Mouse (Mus musculus) spleen, postnatal 4 days (tissue): ENCODE results near the gene Gpr18.

ENCODE experiments used
- DNase-seq, 2 experiments: peaks; one replicate each; pipeline ENCODE4 v3.0.0; 2022; ENCODE audit warnings: low spot score in 2 of 2

Gpr18 gene

GRCm38 (mm10) chr14:121915621-121916020, at the start of gene Gpr18:
Gpr18 (minus strand) TSS chr14:121915781.
- peak in 1 of 2 experiments; percentile 47 for DNase-seq

DNA sequence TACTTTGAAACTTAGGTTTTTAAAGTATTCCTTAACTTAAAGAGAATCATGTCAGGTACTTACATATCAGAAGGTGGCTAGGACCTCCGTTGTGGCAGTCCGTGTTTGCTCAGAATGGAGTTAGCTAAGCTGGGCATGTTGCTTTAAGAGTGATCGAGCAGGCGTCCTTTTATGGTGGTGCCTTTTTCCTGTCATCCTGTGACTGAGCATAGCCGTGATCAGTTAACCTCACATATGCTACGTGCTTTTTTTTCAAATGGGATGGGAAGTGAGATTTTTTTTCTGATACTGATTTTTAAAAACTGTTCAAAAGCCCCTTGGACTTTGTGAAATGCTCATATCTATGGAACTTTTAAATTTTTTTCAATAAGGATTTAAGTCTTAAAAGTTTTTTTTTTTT, 49.4 kb upstream of the Gpr18 start, which contains the start of gene Gpr183:
Gene Gpr183, minus strand, starts transcription at position 206 of the 400 bp plus-strand sequence.
- DNase-seq = no peak

GRCm38 (mm10) chr14:121963942-121964335, 48.4 kb upstream of the Gpr18 start:
- no peak for DNase-seq

- no peak for DNase-seq
These were observed 47.8 kb upstream of the Gpr18 start for GRCm38 (mm10) chr14:121963251-121963941.

DNA sequence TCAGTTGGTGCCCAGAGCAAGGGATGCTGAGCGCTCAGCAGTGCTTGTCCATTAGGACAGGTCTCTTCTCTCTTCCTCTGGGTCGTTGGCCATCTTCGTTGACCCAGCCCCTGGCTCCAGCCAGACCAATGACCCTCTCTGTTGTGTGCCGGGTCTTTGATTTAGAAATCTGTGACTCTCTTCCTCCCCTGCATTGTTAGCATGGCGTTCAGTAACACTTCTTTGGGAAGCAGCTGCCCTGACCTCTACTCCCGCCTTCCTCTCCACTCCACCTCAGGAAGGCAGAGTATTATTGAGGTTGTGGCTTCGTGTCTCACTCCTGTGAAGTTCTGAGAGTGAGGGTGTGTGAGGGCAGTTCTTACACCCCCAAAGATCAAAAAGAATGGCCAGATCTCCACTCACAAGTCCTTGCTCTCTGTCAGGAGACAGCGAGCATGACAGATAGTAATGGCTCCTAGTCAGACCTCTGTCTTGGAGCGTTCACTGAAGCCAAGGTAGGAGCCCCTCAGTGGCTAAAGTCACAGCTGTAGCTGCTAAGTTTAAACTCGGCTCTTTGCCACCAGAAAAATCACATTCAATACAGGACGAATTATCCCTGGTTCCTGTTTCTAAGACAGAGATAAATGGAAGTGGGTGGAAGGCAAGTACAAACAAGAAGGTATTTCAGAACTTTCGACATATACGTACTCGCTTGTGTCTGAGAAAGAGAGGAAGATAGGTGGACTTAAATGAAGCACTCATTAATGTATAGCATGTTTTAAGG, 46.7 kb upstream of the Gpr18 start:
- no peak for DNase-seq

DNA sequence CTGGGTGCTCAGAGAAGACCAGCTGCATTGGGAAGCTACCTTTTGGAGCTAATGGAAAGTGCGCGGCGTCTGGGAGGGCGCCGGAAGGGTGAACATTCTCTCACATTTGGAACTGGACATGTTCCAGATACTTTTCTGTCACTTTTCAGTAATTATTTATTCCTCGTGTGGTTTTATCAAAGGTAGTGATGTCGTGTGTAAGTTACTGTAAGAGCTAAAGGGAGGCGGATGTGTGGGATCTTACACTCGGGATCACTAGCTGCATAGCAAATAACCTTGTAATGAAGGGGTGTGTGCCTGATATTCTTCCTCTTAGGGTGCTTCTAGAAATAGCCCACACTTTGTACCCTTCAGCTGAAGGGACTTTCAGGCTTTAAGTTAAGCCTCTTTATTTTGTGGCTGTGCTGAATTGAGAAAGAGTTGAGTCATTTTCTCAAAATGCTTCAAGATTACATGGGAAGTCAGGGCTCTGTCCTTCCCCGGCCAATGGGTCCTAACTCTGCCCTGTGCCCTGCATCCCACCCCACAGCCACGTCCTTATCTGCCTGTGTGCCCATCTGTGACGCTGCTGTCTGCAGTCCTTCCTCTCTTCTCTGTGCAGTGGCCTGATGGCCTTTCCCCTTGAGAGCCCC, 46.0 kb upstream of the Gpr18 start:
- no peak for DNase-seq

- no peak for DNase-seq
These were observed 45.4 kb upstream of the Gpr18 start for GRCm38 (mm10) chr14:121960997-121961396.

GRCm38 (mm10) chr14:121960531-121960930, 45.0 kb upstream of the Gpr18 start:
- DNase-seq = no peak

DNA sequence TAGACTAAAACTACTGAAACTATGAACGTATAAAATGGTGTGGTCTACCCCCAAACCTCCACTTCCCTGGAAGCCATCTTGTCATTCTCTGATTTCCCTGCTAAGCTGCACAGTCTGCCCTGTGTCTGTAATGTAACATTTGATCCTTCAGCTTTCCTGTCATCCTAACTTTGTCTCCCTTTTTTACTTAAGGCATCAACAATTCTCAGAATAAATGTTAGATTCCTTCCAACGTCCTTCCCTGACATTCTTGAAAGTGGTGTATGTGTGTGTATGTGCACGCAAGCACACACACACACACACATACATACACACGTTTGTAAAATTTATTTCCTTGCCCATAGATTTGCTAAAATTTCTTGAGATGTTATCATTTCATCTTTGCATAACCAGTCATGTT, 44.5 kb upstream of the Gpr18 start:
- no peak for DNase-seq

- no peak for DNase-seq
These were observed 44.0 kb upstream of the Gpr18 start for GRCm38 (mm10) chr14:121959538-121959980.

DNA sequence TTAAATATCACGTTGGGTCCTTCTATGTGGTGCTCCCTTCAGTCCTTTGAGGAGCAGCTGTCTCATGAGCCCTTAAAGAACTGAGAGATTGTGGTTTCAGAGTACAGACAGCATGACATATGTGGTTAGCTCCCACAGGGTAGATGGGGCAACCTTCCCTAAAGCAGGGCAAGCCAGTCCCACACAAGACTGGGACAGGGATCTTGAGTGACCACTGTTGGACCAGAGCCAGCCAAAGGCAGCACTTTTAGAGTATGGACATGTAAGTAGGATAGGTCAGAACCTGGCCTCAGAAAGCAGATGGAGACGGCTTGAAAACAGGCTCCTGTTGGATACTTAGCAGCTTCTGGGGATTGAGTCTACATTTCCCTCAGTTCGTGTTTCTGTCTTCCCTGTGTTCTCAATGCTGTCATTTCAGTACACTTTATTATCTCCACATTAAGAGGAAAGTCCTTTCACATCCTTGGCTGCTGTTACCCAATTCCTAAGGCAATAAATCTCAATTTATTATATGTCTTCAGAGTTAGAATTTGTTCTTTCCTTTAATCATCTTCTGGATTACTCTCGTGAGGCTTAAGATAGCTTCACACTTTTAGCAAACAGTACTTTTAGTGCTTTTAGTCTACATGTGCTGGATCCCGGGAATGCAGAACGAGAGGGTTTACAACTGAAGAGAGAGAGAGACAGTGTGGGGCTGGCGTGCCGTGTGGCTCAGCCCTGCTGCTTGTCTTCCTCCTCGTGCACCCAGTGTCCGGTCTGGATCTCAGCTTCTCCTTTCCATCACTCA, 43.4 kb upstream of the Gpr18 start:
- no peak for DNase-seq

- no peak for DNase-seq
These were observed 42.6 kb upstream of the Gpr18 start for GRCm38 (mm10) chr14:121958041-121958750.

DNA sequence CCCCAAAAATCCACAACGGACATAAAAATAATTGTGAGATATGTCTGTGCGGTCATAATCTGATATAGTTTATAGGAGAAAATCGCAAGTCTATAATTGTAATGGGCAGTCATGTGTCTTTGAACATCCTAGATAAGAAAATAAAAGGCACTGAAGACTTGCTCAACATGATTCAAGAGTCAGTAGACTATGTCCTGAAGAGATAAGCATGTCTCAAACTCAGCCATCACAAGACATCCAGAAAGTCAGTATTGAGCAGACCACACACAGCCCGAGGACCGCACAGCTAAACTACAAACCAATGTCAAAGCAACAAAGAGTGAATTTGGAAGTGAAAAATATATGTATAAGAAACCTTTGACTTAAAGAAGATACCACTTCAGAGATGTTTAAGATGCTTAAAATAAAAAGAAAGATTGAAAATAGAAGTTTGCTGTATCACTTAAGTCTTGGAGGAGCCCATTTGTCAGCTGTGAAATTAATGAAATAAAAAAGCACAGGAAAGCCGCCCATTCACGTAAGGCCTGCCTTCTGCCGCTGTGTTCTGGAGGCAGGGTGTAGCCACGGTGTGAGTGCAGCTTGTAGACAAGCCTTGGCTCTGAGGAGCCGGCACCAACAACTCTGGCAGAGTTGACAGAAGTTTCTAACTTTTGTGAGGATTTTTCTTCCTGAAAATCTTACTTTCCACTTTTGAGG, 41.7 kb upstream of the Gpr18 start:
- DNase-seq = no peak

DNA sequence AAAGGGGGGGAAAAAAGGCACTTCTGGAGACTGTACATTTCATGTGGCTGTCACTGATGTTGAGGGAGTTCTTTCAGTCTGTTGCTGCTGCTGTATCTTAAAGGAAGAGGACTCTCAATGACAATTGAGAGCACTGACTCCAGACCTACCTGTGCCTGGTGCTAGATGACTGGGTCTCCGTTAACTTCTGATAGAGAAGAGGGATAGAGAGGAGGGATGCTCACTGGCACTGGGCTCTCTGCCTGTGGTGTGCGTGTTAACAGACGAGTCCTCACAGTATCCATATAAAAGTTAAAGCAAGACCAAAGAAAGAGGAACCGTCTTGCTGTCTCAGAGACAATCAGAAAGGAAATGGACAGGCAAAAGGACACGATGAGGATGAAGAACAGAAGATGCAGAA, 40.7 kb upstream of the Gpr18 start:
- DNase-seq = no peak

GRCm38 (mm10) chr14:121955176-121955795, 39.7 kb upstream of the Gpr18 start:
- no peak for DNase-seq

DNA sequence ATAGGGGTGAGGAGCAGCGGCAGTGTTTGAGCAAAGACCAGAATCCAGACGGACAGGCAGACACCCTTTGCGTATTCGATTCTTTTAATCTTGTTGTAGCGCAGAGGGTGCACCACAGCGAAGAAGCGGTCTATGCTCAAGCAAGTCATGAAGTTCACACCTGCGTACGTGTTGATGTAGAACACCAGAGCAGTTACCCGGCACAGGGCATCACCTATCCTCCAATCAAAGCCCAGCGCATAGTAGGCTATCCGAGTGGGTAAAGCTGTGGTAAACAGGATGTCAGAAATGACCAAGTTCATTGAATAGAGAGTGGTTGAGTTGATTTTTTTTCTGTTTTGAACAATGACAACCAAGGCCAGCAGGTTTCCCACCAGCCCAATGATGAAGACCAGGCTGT, 39.0 kb upstream of the Gpr18 start:
- DNase-seq = no peak

DNA sequence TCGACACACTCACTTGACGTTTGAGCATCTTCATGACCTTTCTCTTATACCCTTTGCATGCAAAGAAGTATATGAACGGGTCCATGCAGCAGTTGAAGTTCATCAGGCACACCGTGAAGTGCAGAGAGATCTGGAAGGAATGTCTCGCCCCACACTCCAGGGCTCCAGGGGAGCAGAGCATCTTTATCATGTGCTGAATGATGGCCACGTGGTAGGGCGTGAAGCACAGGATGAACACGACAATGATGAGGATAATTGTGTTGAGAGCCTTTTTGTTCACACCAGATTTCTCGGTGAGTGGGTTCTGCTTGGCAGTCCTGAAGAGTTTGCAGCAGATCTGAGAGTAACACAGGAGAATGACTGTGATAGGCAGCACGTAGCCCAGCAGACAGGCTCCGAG, 38.5 kb upstream of the Gpr18 start:
- no peak for DNase-seq

DNA sequence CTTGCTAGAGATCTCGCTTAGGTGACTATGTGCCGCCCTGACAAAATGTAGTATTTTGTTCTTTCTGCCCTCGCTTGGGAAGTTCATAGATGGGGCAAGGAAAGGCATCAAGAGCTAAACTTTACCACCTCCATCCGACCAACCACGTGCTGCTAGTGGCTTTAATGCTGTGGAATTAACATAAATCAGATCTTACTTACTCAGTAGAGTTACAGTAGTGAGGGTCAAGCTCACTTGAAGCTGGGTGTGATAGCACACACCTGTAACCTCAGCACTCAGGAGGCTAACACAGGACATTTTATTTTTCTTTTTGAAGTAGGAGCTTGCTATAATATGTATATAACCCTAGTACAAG, 36.4 kb upstream of the Gpr18 start:
- DNase-seq = peak in 1 of 2 experiments; percentile 46

DNA sequence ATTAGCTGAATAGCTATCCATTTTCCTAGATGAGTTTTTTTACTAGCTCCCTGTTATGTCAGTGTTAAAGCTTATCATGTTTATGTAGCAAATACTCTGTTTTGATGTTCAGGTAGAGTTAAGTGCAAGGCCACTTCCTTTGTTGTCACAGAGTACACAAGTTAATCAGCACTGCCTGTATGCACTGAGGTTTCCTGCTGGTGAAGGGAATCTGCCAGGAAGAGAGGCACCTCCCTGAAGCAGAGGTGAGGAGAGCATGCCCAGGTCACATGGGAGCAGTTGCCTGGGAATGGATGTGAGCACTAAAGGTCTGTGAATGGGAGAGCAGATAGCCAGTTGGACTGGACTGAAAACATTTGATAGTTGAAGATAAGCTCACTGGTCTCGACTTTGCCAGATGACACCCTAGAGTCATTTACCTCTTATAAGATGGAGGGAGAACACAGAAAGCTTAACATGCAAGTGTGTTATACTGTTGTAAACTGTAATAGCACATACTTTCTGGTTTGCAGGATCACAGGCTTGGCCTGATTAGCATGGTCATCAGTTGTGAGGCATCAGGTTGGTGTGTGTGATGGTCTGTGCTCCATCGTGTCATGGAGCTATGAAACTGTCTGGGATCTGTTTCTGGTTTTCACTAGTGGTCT, 35.9 kb upstream of the Gpr18 start:
- peak in 1 of 2 experiments; percentile 54 for DNase-seq

GRCm38 (mm10) chr14:121949897-121950296, 34.3 kb upstream of the Gpr18 start:
- DNase-seq = peak in 1 of 2 experiments; percentile 7
